Mouse (Mus musculus) heart, embryonic 14.5 days (tissue): ENCODE results near the gene Sntg2. TPM values are rescaled to one million over a fixed set of nuclear protein-coding genes. Genes with fewer than 3 reads are reported as not detected.

Experiments
- ATAC-seq: fragments of 200-750 bp; cut with Nextera tagmentation; 2 replicates; pipeline ENCODE4 v1.8.0; 2017; ENCODE audit warnings: low read depth, moderate TSS enrichment; ENCODE audit not compliant: insufficient number of reproducible peaks, insufficient read depth, low FRiP score
- H3K27ac ChIP-seq, 2 experiments: fragments of 200-500 bp in 1 of 2; fragments of 300-500 bp in 1 of 2; sonication (generic) in 1 of 2; replicated peaks in 1 of 2; 2 replicates each; pipeline ENCODE4 v1.5.1; 2012 to 2014; ENCODE audit warnings: low read depth in 2 of 2, low read length in 2 of 2, control low read depth in 1 of 2, mild to moderate bottlenecking in 1 of 2, mixed read lengths in 1 of 2; ENCODE audit not compliant: control insufficient read depth in 1 of 2, insufficient read depth in 1 of 2
- H3K27me3 ChIP-seq: fragments of 300-500 bp; sonication (generic); 2 replicates; pipeline ENCODE4 v1.6.1; 2014; ENCODE audit warnings: mild to moderate bottlenecking, low read length, control low read depth; ENCODE audit not compliant: control insufficient read depth, insufficient read depth
- H3K36me3 ChIP-seq: fragments of 300-500 bp; sonication (generic); 2 replicates; pipeline ENCODE4 v1.6.1; 2014; ENCODE audit warnings: mild to moderate bottlenecking, control low read depth, low read length, mixed read lengths; ENCODE audit not compliant: control insufficient read depth, insufficient read depth
- H3K4me1 ChIP-seq, 2 experiments: fragments of 200-500 bp in 1 of 2; fragments of 300-500 bp in 1 of 2; sonication (generic) in 1 of 2; 2 replicates each; pipeline ENCODE4 v1.6.1; 2012 to 2014; ENCODE audit warnings: low read length in 2 of 2, control low read depth in 1 of 2, mixed read lengths in 1 of 2; ENCODE audit not compliant: control insufficient read depth in 2 of 2, insufficient read depth in 2 of 2
- H3K4me2 ChIP-seq: fragments of 300-500 bp; sonication (generic); 2 replicates; pipeline ENCODE4 v1.6.1; 2014; ENCODE audit warnings: mild to moderate bottlenecking, low read length
- H3K4me3 ChIP-seq, 2 experiments: fragments of 200-500 bp in 1 of 2; fragments of 300-500 bp in 1 of 2; sonication (generic) in 1 of 2; 2 replicates each; pipeline ENCODE4 v1.5.1; 2012 to 2014; ENCODE audit warnings: low read length in 2 of 2, mild to moderate bottlenecking in 2 of 2, control low read depth in 1 of 2, low read depth in 1 of 2, moderate library complexity in 1 of 2; ENCODE audit not compliant: control insufficient read depth in 1 of 2, insufficient read depth in 1 of 2
- H3K9ac ChIP-seq: fragments of 300-500 bp; sonication (generic); 2 replicates; pipeline ENCODE4 v1.6.1; 2014; ENCODE audit warnings: mild to moderate bottlenecking, low read length
- H3K9me3 ChIP-seq: fragments of 300-500 bp; sonication (generic); 2 replicates; pipeline ENCODE4 v1.6.1; 2016; ENCODE audit warnings: low read length, control low read depth; ENCODE audit not compliant: control insufficient read depth
- WGBS: fragments of 180-500 bp; shearing (Covaris S2); extraction: QIAGEN DNeasy Blood & Tissue Kit; methylation state at CpG from one replicate; pipeline ENCODE4 v1.1.7; 2014; 5-methylcytosine and 5-hydroxymethylcytosine counted together
- polyA plus RNA-seq: library from polyadenylated mRNA; unstranded; fragments of >200 nt; fragmentation: Nextera tagmentation; extraction: Ambion mirVana; gene quantifications from 2 replicates; pipeline ENCODE4 v1.2.1, GENCODE M21; 2014

Gene Sntg2
- polyA plus RNA-seq, 1 experiment from 2014 or later: 4.3 TPM

GRCm38 (mm10) chr12:30369141-30369540, 4.0 kb downstream of the Sntg2 start:
- Histone ChIP-seq H3K27me3 (peaks cover 6% of the 10 kb centered on the region), H3K27ac (no peak overlapping the region), H3K4me3 (no peak overlapping the region), H3K4me1 (peaks cover 2 to 8% of the 10 kb centered on the region in 2 experiments; a peak in 2 of 4 replicates), H3K4me2 (no peak overlapping the region), H3K9me3 (no peaks in the 10 kb centered on the region), H3K9ac (no peak overlapping the region), H3K36me3 (no peaks in the 10 kb centered on the region)
- no peak for ATAC-seq
- 73% methylated on average over 6 of the region's 6 CpGs for WGBS

- H3K4me1 ChIP-seq: no peaks in the 10 kb centered on the region
- H3K36me3 ChIP-seq: no peaks in the 10 kb centered on the region
- H3K9ac ChIP-seq: no peak overlapping the region
- 72% methylated on average over 2 of the region's 2 CpGs for WGBS
- no peaks in the 10 kb centered on the region for H3K27me3 ChIP-seq
- no peak overlapping the region for H3K4me3 ChIP-seq
- H3K9me3 ChIP-seq: no peaks in the 10 kb centered on the region
- no peak overlapping the region for H3K4me2 ChIP-seq
- ATAC-seq: no peak
- H3K27ac ChIP-seq: no peak overlapping the region
These were observed 10.9 kb downstream of the Sntg2 start for GRCm38 (mm10) chr12:30362306-30362705.

GRCm38 (mm10) chr12:30357666-30358065, 15.5 kb downstream of the Sntg2 start:
- Histone ChIP-seq H3K36me3 (no peaks in the 10 kb centered on the region), H3K27ac (no peak overlapping the region), H3K4me2 (no peak overlapping the region), H3K4me3 (no peak overlapping the region), H3K4me1 (no peaks in the 10 kb centered on the region), H3K9me3 (no peaks in the 10 kb centered on the region), H3K27me3 (no peaks in the 10 kb centered on the region), H3K9ac (no peak overlapping the region)
- ATAC-seq: no peak
- WGBS: 58% methylated on average over 6 of the region's 6 CpGs

- no peak for ATAC-seq
- H3K27me3 ChIP-seq: no peaks in the 10 kb centered on the region
- H3K4me1 ChIP-seq: no peaks in the 10 kb centered on the region
- 66% methylated on average over 2 of the region's 2 CpGs for WGBS
- H3K36me3 ChIP-seq: no peaks in the 10 kb centered on the region
- H3K9me3 ChIP-seq: no peaks in the 10 kb centered on the region
- no peak overlapping the region for H3K4me3 ChIP-seq
- H3K4me2 ChIP-seq: no peak overlapping the region
- H3K9ac ChIP-seq: no peak overlapping the region
- H3K27ac ChIP-seq: no peak overlapping the region
These were observed 20.8 kb downstream of the Sntg2 start for GRCm38 (mm10) chr12:30352393-30352792.

GRCm38 (mm10) chr12:30348036-30348435, 25.1 kb downstream of the Sntg2 start:
- H3K27ac ChIP-seq: no peak overlapping the region
- H3K36me3 ChIP-seq: no peaks in the 10 kb centered on the region
- H3K4me2 ChIP-seq: no peak overlapping the region
- H3K9me3 ChIP-seq: no peaks in the 10 kb centered on the region
- H3K4me1 ChIP-seq: 0 out of 4 replicates have a peak, but pooled peaks cover 0 to 3% of the 10 kb centered on the region in 2 experiments
- no peaks in the 10 kb centered on the region for H3K27me3 ChIP-seq
- WGBS: 79% methylated on average over 1 of the region's 1 CpGs
- no peak for ATAC-seq
- no peak overlapping the region for H3K9ac ChIP-seq
- H3K4me3 ChIP-seq: no peak overlapping the region

- no peak overlapping the region for H3K4me2 ChIP-seq
- WGBS: 66% methylated on average over 4 of the region's 4 CpGs
- no peaks in the 10 kb centered on the region; the same call in 1 of the 2 replicates for H3K9me3 ChIP-seq
- no peak for ATAC-seq
- H3K27me3 ChIP-seq: no peaks in the 10 kb centered on the region
- H3K9ac ChIP-seq: no peak overlapping the region
- H3K36me3 ChIP-seq: no peaks in the 10 kb centered on the region
- 0 out of 4 replicates have a peak, but pooled peaks cover 0 to 3% of the 10 kb centered on the region in 2 experiments for H3K4me1 ChIP-seq
- no peak overlapping the region for H3K4me3 ChIP-seq
- no peak overlapping the region for H3K27ac ChIP-seq
These were observed 25.9 kb downstream of the Sntg2 start for GRCm38 (mm10) chr12:30347284-30347683.

- Histone ChIP-seq H3K4me3 (no peak overlapping the region), H3K27ac (no peak overlapping the region), H3K4me2 (no peak overlapping the region), H3K36me3 (no peaks in the 10 kb centered on the region), H3K9ac (no peak overlapping the region), H3K9me3 (no peaks in the 10 kb centered on the region; the same call in 1 of the 2 replicates), H3K27me3 (no peaks in the 10 kb centered on the region), H3K4me1 (0 out of 4 replicates have a peak, but pooled peaks cover 0 to 3% of the 10 kb centered on the region in 2 experiments)
- no peak for ATAC-seq
- 24% methylated on average over 1 of the region's 1 CpGs for WGBS
These were observed 28.4 kb downstream of the Sntg2 start for GRCm38 (mm10) chr12:30344806-30345205.

- ATAC-seq: no peak
- WGBS: 79% methylated on average over 5 of the region's 5 CpGs
These were observed 36.9 kb downstream of the Sntg2 start for GRCm38 (mm10) chr12:30336301-30336700.

More at GRCm38 (mm10) chr12:30336301-30336700, 36.9 kb downstream of the Sntg2 start:
- no peak overlapping the region for H3K4me2 ChIP-seq
- H3K4me3 ChIP-seq: no peak overlapping the region
- H3K9ac ChIP-seq: no peak overlapping the region
- no peak overlapping the region for H3K27ac ChIP-seq
- no peaks in the 10 kb centered on the region for H3K27me3 ChIP-seq
- H3K9me3 ChIP-seq: no peaks in the 10 kb centered on the region
- no peaks in the 10 kb centered on the region for H3K36me3 ChIP-seq
- H3K4me1 ChIP-seq: no peaks in the 10 kb centered on the region
